Mouse (Mus musculus) adrenal gland, adult (tissue): ENCODE data around the gene Nim1k.

ENCODE experiments used
- DNase-seq, 2 experiments: peaks; one replicate each; pipeline ENCODE4 v3.0.0; 2022 to 2023; ENCODE audit warnings: low spot score in 1 of 2; ENCODE audit not compliant: inconsistent age in 2 of 2

Nim1k gene

GRCm38 (mm10) chr13:119755681-119756471 is at the start of gene Nim1k:
TSS of gene Nim1k (minus strand) at chr13:119755882.
- DNase-seq = peak; percentile 90 to 95

GRCm38 (mm10) chr13:119797656-119798055 is 42.0 kb upstream of the Nim1k start:
- no peak for DNase-seq

DNA sequence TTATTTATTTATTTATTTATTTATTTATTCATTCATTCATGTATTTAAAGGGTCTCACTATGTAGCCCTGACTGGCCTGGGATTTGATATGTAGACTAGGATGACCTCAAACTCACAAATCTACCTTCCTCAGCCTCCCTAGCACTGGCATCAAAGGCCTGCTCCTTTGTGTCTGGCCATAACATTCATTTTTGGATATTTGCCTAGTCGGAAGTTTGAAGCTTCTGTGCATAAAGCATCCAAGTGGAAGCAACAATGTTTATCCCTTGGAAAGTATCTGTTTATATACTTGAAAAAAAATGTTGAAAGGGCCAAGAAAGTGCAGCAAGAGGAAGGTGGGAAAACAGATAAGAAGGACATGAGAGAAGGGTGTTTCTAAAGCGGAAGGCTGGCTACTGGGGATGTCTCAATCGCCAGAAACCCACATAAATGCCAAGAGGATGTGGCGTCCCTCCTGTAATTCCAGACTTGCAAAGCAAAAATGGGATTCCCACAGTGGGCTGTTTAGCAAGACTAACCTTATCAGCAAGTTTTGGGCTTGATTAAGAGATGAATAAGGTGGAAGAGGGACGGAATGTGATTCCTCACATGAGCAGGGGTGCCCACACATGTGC is 37.2 kb upstream of the Nim1k start:
- DNase-seq = no peak

DNA sequence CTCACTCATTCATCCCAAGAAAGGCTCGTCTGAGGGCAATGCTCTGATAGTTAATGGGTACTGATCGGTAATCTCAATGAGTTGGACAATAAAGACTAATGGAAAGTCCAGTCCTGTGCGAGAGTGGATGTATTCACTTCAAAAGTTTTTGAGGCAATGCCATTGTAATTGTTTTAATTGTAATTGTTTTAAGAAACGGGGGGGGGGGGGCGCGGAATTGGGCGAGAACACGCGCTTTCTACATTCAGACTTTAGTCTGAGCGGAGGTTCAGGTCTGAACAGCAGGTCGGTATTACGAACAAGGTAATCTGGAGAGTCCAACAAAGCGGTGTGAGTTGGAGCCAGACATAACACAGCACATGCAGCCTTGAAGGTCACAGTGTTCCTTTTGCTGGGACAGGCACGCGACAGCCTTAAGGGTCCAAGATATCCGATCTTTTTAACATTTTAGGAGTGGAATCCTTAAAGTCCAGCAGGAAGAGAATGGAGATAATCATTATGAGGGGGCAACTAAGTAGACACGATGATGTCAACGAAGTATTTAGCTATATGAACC is 36.0 kb upstream of the Nim1k start:
- peak; percentile 50 to 65 for DNase-seq

- peak; percentile 96 for DNase-seq
These were observed 35.3 kb upstream of the Nim1k start, which contains the start of gene Zfp131 for GRCm38 (mm10) chr13:119790761-119791579. TSS of gene Zfp131 (minus strand) at chr13:119790889.

GRCm38 (mm10) chr13:119789851-119790717 is 34.4 kb upstream of the Nim1k start:
- DNase-seq = peak; percentile 71 to 92

DNA sequence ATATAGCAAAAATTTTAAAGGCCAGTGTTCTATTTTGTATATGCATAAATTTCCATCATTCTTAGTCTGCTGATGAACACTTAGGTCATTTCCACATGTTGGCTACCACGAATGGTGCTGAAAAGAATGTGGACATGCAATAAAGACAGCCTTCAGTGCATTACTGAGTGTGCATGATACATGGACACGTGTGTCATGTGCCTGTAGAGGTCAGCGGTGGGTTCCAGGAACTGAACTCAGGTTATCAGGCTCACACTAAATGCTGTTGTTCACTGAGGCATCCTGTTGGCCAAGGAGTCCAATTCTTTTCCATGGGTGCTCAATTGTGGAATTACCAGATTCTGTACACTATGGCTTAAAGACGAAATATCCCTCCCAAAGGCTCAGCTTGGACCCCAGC is 27.9 kb upstream of the Nim1k start:
- no peak for DNase-seq

GRCm38 (mm10) chr13:119768541-119768940 is 12.9 kb upstream of the Nim1k start:
- DNase-seq = no peak

- no peak for DNase-seq
These were observed 10.8 kb upstream of the Nim1k start for GRCm38 (mm10) chr13:119766480-119766879.

GRCm38 (mm10) chr13:119756831-119757230 is 1.1 kb upstream of the Nim1k start:
- peak in 1 of 2 experiments; percentile 46 for DNase-seq

- DNase-seq = peak in 1 of 2 experiments; percentile 54
These were observed 538 bp downstream of the Nim1k start for GRCm38 (mm10) chr13:119755141-119755547.

DNA sequence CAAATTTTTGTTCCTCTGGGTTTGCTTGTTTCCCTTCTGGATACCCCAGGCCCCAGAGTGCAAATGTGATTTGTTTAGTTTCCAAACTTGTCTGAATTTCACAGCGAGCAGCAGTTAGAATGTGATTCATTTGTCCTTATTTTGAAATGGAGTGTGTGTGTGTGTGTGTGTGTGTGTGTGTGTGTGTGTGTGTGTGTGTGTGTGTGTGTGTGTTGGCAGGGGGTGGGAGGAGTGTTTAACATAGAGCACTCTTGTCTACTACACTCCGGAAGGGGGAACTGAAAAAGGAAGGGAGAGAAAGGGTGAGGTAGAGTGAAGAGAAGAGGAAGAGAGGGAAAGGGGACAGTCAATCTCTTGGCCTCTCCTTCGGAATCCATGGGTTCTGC is 1.1 kb downstream of the Nim1k start:
- DNase-seq = no peak

- no peak for DNase-seq
These were observed 1.6 kb downstream of the Nim1k start for GRCm38 (mm10) chr13:119753859-119754634.

- no peak for DNase-seq
These were observed 8.8 kb downstream of the Nim1k start for GRCm38 (mm10) chr13:119746930-119747329.

GRCm38 (mm10) chr13:119743470-119743869 is 12.2 kb downstream of the Nim1k start:
- no peak for DNase-seq

DNA sequence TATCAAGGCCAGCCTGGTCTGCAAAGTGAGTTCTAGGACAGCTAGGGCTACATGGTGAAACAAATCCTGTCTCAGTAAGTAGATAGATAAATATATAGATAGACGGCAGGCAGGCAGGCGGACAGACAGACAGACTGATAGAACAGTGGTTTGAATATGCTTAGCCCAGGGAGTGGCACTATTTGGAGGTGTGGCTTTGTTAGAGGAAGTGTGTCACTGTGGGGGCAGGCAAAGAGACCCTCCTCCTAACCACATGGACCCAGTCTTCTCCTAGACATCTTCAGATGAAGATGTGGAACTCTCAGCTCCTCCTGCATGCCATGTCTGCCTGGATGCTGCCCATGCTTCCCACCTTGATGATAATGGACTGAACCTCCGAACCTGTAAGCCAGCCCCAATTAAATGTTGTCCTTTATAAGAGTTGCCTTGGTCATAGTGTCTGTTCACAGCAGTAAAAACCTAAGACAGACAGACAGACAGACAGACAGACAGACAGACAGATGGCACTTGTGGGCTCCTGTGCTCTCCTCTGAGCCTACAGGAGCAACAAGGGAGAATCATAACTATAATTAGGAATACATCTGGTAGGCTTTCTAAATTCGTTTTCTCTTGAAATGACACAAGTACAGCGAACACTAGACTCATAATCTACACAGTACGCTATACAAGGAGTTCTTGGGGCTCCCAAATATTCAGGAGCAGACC is 12.8 kb downstream of the Nim1k start:
- DNase-seq = no peak

DNA sequence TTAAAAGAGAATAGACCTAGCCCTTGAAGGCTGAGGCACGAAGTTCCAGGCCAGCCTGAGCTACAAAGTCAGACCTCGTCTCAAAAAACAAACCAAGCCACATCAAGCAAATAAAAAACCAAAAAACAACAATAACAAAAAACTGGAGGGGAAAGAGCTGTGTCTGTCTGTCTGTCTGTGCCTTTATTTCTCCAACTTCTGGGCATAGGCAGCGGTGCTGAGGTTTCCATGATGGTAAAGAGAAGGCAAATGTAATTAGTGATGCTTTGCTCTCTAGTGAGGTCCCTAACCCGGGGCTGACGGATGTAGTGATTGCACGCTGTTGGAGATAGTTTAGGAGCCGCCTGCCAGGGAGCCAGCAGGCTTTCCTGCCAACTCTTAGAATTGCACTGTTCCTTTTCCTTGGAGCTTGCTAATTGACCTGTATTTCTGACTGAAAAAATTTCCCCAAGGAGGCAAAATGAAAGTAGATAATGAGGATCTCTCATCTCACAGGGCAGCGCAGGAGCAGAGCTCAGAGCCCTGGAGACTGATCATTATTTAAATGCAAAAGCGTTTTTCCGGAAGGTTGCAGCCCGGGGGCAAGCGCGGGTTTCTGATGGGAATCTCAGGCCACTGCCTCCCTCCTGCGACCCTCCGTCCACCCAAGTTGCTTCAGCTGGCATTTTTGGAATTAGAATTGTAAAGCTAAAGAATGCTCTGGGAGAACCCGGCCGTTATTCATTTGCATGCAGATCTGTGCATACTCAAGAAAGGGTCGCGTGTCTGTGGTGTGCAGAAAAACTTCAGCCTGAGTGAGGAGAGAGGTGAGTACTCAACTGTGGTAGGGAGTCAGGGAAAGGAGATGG is 14.1 kb downstream of the Nim1k start:
- peak in 1 of 2 experiments; percentile 54 for DNase-seq

DNA sequence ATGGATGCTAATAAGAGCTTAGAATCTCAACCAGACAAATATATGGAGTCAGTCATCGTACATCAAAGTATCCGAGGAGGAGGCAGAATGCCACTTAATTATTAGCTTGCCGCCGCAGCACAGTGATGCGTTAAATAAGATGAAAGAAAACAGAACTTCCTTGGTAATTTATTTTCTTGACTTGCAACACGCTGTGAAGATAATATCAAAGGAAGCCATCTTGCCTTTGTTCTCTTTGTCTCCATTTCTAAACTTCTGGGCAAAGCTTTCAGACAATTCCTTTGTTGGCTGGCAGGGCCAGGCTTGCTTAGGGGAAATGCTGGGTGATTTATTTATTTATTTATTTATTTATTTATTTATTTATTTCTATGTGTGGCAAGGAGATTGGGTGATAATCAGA is 24.2 kb downstream of the Nim1k start:
- no peak for DNase-seq
